Mouse (Mus musculus) lung, embryonic 14.5 days (tissue): ENCODE results near the gene Smdt1. TPM values are rescaled to one million over a fixed set of nuclear protein-coding genes. Genes with fewer than 3 reads are reported as not detected.
A peak's percentile ranks its signal among the peaks of the same experiment; 100 is the strongest.

Source experiments
- ATAC-seq: fragments of 200-750 bp; cut with Nextera tagmentation; 2 replicates; pipeline ENCODE4 v1.8.0; 2017; ENCODE audit warnings: mild to moderate bottlenecking, moderate TSS enrichment, moderate library complexity; ENCODE audit not compliant: insufficient read depth
- DNase-seq: peaks from one replicate; pipeline ENCODE4 v3.0.0-alpha.2; 2015
- H3K27ac ChIP-seq: fragments of 300-500 bp; sonication (generic); 2 replicates; pipeline ENCODE4 v1.5.1; 2014; ENCODE audit warnings: low read depth, mild to moderate bottlenecking, moderate library complexity
- H3K27me3 ChIP-seq: fragments of 300-500 bp; sonication (generic); 2 replicates; pipeline ENCODE4 v1.6.1; 2014; ENCODE audit warnings: low read length, control low read depth; ENCODE audit not compliant: insufficient read depth
- H3K36me3 ChIP-seq: fragments of 300-500 bp; sonication (generic); 2 replicates; pipeline ENCODE4 v1.6.1; 2014; ENCODE audit warnings: control low read depth; ENCODE audit not compliant: insufficient read depth
- H3K4me1 ChIP-seq: fragments of 300-500 bp; sonication (generic); 2 replicates; pipeline ENCODE4 v1.6.1; 2014; ENCODE audit warnings: antibody characterized with exemption, control low read depth; ENCODE audit not compliant: insufficient read depth
- H3K4me2 ChIP-seq: fragments of 300-500 bp; sonication (generic); 2 replicates; pipeline ENCODE4 v1.6.1; 2014; ENCODE audit warnings: mild to moderate bottlenecking
- H3K4me3 ChIP-seq: fragments of 300-500 bp; sonication (generic); 2 replicates; pipeline ENCODE4 v1.5.1; 2014; ENCODE audit warnings: low read depth, low read length
- H3K9ac ChIP-seq: fragments of 300-500 bp; sonication (generic); 2 replicates; pipeline ENCODE4 v1.6.1; 2014
- H3K9me3 ChIP-seq: fragments of 300-500 bp; sonication (generic); 2 replicates; pipeline ENCODE4 v1.6.1; 2016; ENCODE audit warnings: low read depth, low read length, control low read depth
- CTCF ChIP-seq: IDR thresholded peaks from 2 replicates; pipeline ENCODE4 v1.5.1; 2016; ENCODE audit warnings: antibody characterized with exemption, low read depth
- WGBS: fragments of 180-500 bp; shearing (Covaris S2); extraction: QIAGEN DNeasy Blood & Tissue Kit; methylation state at CpG from one replicate; pipeline ENCODE4 v1.1.7; 2014; 5-methylcytosine and 5-hydroxymethylcytosine counted together
- polyA plus RNA-seq: library from polyadenylated mRNA; unstranded; fragments of >200 nt; fragmentation: Nextera tagmentation; extraction: Ambion mirVana; gene quantifications from 2 replicates; pipeline ENCODE4 v1.2.1, GENCODE M21; 2014

The Smdt1 gene
- polyA plus RNA-seq, 1 experiment from 2014 or later = 226 TPM

DNA sequence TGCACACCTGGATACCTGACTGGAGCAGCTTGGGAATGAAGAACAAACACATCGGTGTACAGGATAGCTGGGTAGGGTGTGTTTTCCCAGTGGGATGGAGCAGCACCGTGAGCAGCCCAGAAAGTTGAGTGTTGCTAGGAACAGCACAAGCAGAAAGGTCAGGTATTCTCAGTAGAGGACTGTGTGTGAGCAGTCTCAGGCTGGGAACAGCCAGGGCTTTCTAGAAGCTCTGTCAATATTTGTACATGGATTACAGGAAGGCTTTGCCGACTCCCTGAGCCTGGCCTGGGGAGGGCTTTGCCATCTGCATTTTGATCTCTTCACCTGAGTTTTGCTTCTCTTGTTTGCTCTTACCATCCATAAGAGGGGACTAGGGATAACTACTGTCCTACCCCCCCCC, 31.7 kb upstream of the Smdt1 start:
- TF ChIP-seq CTCF = no peak
- no peaks in the 10 kb centered on the region for H3K36me3 ChIP-seq
- H3K4me1 ChIP-seq = no peaks in the 10 kb centered on the region
- no peak overlapping the region for H3K9ac ChIP-seq
- no peak overlapping the region for H3K4me2 ChIP-seq
- H3K27me3 ChIP-seq = no peaks in the 10 kb centered on the region
- DNase-seq = peak; percentile 42
- WGBS = 62% methylated on average over 3 of the region's 3 CpGs
- no peak overlapping the region for H3K4me3 ChIP-seq
- peak overlapping the region; percentile 30; the same call in 1 of the 2 replicates for H3K27ac ChIP-seq
- ATAC-seq = peak; percentile 76; the same call in 1 of the 2 replicates
- no peaks in the 10 kb centered on the region for H3K9me3 ChIP-seq

- WGBS = 64% methylated on average over 3 of the region's 3 CpGs
- no peaks in the 10 kb centered on the region for H3K27me3 ChIP-seq
- ATAC-seq = no peak
Observed at GRCm38 (mm10) chr15:82308416-82308815, 30.3 kb upstream of the Smdt1 start.

DNA sequence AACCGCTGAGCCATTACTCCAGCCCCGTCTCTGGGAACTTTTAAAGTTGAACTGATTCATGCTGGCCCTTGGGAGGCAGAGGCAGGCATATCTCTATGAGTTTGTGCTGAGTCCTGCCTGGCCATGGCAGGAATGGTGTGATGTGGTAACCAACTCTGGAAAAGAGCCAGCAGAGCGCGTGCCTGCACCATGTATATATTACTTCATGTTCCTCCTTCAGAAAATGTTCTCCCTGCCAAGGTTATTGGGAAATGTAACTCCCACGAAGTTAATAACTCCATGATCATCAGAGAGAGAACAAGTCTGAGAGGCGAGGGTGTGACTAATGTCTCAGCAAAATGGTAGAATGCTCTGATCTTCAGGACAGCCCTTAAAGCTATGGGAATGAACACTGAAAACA, 20.9 kb upstream of the Smdt1 start:
- Histone ChIP-seq H3K4me2 (no peak overlapping the region), H3K9me3 (no peaks in the 10 kb centered on the region), H3K27me3 (no peaks in the 10 kb centered on the region), H3K36me3 (no peaks in the 10 kb centered on the region), H3K4me3 (no peak overlapping the region), H3K27ac (no peak overlapping the region), H3K4me1 (no peaks in the 10 kb centered on the region; the same call in 1 of the 2 replicates), H3K9ac (no peak overlapping the region)
- TF ChIP-seq CTCF = no peak
- 74% methylated on average over 6 of the region's 6 CpGs for WGBS
- ATAC-seq = no peak
- DNase-seq = peak; percentile 46

More at GRCm38 (mm10) chr15:82308416-82308815, 30.3 kb upstream of the Smdt1 start:
- Histone ChIP-seq H3K4me2 (no peak overlapping the region), H3K4me1 (no peaks in the 10 kb centered on the region), H3K9ac (no peak overlapping the region), H3K27ac (no peak overlapping the region; the same call in 1 of the 2 replicates), H3K36me3 (no peaks in the 10 kb centered on the region), H3K9me3 (no peaks in the 10 kb centered on the region), H3K4me3 (no peak overlapping the region)
- DNase-seq = no peak
- TF ChIP-seq CTCF = no peak

DNA sequence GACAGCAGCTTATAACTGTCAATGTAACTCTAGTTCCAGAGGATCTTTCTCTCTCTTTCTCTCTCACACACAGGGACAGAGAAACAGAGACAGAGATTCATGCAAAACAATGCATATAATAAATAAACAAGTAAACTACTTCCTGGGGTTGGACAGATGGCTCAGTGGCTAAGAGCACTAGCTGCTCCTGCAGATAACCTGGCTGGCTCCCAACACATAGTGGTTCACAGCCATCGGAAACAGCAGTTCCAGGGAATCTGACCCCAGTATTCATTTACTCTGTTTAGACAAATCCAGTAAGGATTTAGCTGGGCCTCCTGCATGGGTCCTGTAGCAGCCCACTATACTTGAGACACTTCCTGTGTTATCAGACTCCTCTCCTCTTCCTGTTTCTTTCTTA, 19.1 kb upstream of the Smdt1 start:
- WGBS = 33% methylated on average over 1 of the region's 1 CpGs
- Histone ChIP-seq H3K4me3 (no peak overlapping the region), H3K27me3 (no peaks in the 10 kb centered on the region), H3K9me3 (no peaks in the 10 kb centered on the region), H3K4me1 (no peaks in the 10 kb centered on the region; the same call in 1 of the 2 replicates), H3K27ac (no peak overlapping the region), H3K36me3 (no peaks in the 10 kb centered on the region), H3K9ac (no peak overlapping the region), H3K4me2 (no peak overlapping the region)
- DNase-seq (no peak), ATAC-seq (no peak)
- no peak for TF ChIP-seq CTCF

GRCm38 (mm10) chr15:82322195-82322594, 16.6 kb upstream of the Smdt1 start:
- no peak for DNase-seq
- H3K27me3 ChIP-seq = no peaks in the 10 kb centered on the region
- H3K9ac ChIP-seq = no peak overlapping the region
- no peaks in the 10 kb centered on the region for H3K36me3 ChIP-seq
- no peak overlapping the region for H3K4me3 ChIP-seq
- ATAC-seq = no peak
- H3K9me3 ChIP-seq = no peaks in the 10 kb centered on the region
- no peak overlapping the region for H3K27ac ChIP-seq
- H3K4me1 ChIP-seq = no peaks in the 10 kb centered on the region; the same call in 1 of the 2 replicates
- no peak for TF ChIP-seq CTCF
- 75% methylated on average over 8 of the region's 8 CpGs for WGBS
- H3K4me2 ChIP-seq = no peak overlapping the region

DNA sequence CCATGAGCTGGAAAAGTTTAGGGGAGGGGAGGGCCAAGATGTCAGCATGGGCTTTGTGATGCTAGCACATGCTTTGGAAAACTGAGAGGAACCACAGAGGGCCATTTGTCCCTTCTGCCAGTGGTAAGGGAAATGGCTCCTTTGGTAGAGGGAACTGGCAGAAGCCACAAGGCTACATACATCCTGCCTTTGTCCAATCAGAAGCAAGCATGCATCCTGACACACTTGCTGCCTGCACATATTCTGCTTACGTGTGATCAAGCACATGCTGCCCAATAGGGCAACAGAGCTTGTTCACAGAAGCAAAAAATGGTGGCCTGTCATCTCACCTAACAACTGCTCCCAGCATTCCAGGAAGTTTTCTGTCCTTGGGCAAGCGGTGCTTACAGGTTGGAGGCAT, 13.4 kb upstream of the Smdt1 start:
- Histone ChIP-seq H3K4me2 (no peak overlapping the region), H3K27ac (no peak overlapping the region), H3K36me3 (peaks cover 15% of the 10 kb centered on the region), H3K27me3 (no peaks in the 10 kb centered on the region), H3K9ac (no peak overlapping the region), H3K4me3 (no peak overlapping the region), H3K4me1 (no peaks in the 10 kb centered on the region; the same call in 1 of the 2 replicates), H3K9me3 (no peaks in the 10 kb centered on the region)
- DNase-seq (no peak), ATAC-seq (no peak)
- TF ChIP-seq CTCF = no peak
- WGBS = 60% methylated on average over 2 of the region's 2 CpGs

DNA sequence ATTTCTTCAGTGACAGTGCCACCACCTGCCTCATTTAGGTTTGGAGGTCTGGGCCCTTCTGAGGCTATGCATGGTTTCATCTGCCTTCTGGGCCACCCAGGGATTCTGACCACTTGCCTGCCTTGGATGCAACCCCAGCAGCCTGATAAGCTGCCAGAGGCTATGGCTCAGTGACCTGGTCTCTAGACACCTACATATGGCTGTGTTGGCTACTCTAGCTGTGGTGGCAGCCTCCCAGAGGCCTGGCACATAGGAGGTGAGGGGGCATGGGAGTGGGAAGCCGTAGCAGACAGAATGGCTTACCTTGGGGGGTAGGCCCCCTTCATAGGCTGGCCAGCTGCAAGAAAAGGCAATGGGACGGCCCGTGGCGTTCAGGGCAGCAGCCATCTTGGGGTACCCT, 3.6 kb upstream of the Smdt1 start:
- no peak overlapping the region for H3K4me3 ChIP-seq
- peaks cover 5% of the 10 kb centered on the region; the same call in 1 of the 2 replicates for H3K4me1 ChIP-seq
- DNase-seq (no peak), ATAC-seq (no peak)
- H3K9ac ChIP-seq = no peak overlapping the region
- no peaks in the 10 kb centered on the region for H3K27me3 ChIP-seq
- peaks cover 53% of the 10 kb centered on the region for H3K36me3 ChIP-seq
- H3K4me2 ChIP-seq = no peak overlapping the region
- TF ChIP-seq CTCF = no peak
- H3K9me3 ChIP-seq = no peaks in the 10 kb centered on the region
- WGBS = 95% methylated on average over 4 of the region's 4 CpGs
- H3K27ac ChIP-seq = no peak overlapping the region

DNA sequence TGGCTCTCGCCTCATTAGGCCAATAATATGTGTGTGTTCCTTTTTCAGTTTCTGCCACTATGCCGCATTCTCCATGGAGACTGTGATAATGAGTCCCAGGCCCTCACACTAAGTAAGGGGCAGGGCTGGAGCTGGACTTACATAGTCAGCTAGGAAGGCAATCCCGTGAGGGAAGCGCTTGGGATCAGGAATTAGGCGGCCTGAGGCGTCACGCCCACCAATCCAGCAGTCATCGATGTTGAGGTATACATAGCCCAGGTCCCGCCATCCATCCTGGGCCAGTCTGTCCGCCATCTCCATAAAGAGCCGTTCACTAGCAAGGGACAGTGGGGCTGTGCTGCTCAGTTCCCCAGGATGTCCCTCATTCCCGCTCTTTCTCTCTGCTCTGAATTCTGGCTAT, 2.1 kb upstream of the Smdt1 start:
- Histone ChIP-seq H3K4me2 (no peak overlapping the region), H3K9me3 (no peaks in the 10 kb centered on the region), H3K4me1 (peaks cover 7% of the 10 kb centered on the region; the same call in 1 of the 2 replicates), H3K9ac (no peak overlapping the region), H3K4me3 (no peak overlapping the region), H3K36me3 (peaks cover 45% of the 10 kb centered on the region), H3K27ac (no peak overlapping the region), H3K27me3 (no peaks in the 10 kb centered on the region)
- no peak for DNase-seq
- WGBS = 85% methylated on average over 12 of the region's 12 CpGs
- no peak for ATAC-seq
- no peak for TF ChIP-seq CTCF
